In the genomic region with DNA sequence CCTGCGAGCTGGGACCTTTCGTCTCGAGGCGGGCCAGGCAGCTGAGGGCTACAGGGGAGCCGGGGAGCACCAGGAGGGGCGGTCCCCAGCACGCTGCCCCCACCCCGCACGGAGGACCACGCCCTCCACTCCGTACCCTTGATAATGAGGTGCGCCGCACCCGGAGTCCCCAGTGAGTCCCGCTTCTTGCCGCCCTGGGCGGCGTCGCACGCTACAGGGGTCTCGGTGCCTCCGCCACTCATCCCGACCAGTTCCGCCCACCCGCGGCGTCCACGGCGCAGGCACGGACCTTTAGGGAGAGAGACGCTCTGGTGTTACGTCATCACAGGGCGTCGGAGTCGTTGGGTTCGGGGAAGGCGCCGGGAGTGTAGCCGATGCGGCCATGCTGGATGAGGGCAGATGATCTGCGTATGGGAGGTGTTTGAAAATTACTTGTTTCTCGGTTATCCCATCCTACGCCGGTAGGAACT, we compare ENCODE assay signal across 8 mouse cellular contexts. TPM values are rescaled to one million over a fixed set of nuclear protein-coding genes. Genes with fewer than 3 reads are reported as not detected.
A peak's percentile ranks its signal among the peaks of the same experiment; 100 is the strongest.
DNase-seq lines count a peak whose midpoint lies in the region; ATAC-seq lines count a peak whose summit lies in the region.

Gene Bloc1s5 (minus strand): TSS at position 310 of the 470 bp plus-strand sequence.

- peaks cover 15% of the 10 kb centered on the region for H3K4me1 ChIP-seq in heart, embryonic 13.5 days
- peaks cover 32% of the 10 kb centered on the region for H3K4me1 ChIP-seq in liver, embryonic 12.5 days
- no peaks in the 10 kb centered on the region for H3K4me1 ChIP-seq in stomach, embryonic 15.5 days

- peak; percentile 85 for ATAC-seq in erythroid progenitor cell, adult 5-6 weeks (replicated peaks; ENCODE audit: low FRiP score, poor library complexity, severe bottlenecking)
- ATAC-seq in heart, embryonic 13.5 days (ENCODE audit: extremely low read depth, insufficient number of reproducible peaks, low FRiP score, low TSS enrichment) = peak; percentile 85
- peak; percentile 92 for ATAC-seq in liver, embryonic 12.5 days
- peak; percentile 92 for ATAC-seq in stomach, embryonic 15.5 days (ENCODE audit: insufficient read depth, low FRiP score, low read depth)

- H3K27ac ChIP-seq in heart, embryonic 13.5 days (replicated peaks) = peak within 1 kb of the TSS; percentile 79
- peak within 1 kb of the TSS; percentile 96 for H3K27ac ChIP-seq in liver, embryonic 12.5 days
- peak within 1 kb of the TSS; percentile 74 for H3K27ac ChIP-seq in stomach, embryonic 15.5 days

- WGBS in heart, embryonic 13.5 days = under 1% methylated on average over 44 of the region's 44 CpGs
- WGBS in liver, embryonic 12.5 days (ENCODE audit: insufficient replicate concordance) = under 1% methylated on average over 41 of the region's 44 CpGs
- WGBS in stomach, embryonic 15.5 days = under 1% methylated on average over 41 of the region's 44 CpGs

- peak within 1 kb of the TSS; percentile 83 for H3K4me2 ChIP-seq in heart, embryonic 13.5 days
- H3K4me2 ChIP-seq in liver, embryonic 12.5 days = peak within 1 kb of the TSS; percentile 75
- H3K4me2 ChIP-seq in stomach, embryonic 15.5 days = peak within 1 kb of the TSS; percentile 76

- DNase-seq in CD4-positive helper T cell, adult 2 months (ENCODE audit: low read depth, low spot score) = peak; percentile 92
- DNase-seq in brain, embryonic 18.5 days (ENCODE audit: low read depth, low spot score) = peak; percentile 93
- peak; percentile 98 for DNase-seq in kidney, postnatal 10 days
- DNase-seq in natural killer cell, adult 2 months (ENCODE audit: low spot score in 2 of 2) = peak; percentile 79 to 90

- H3K27me3 ChIP-seq in heart, embryonic 13.5 days (replicated peaks) = no peaks in the 10 kb centered on the region
- H3K27me3 ChIP-seq in liver, embryonic 12.5 days (replicated peaks) = no peaks in the 10 kb centered on the region
- H3K27me3 ChIP-seq in stomach, embryonic 15.5 days (replicated peaks) = no peaks in the 10 kb centered on the region

- no peaks in the 10 kb centered on the region for H3K9me3 ChIP-seq in heart, embryonic 13.5 days
- no peaks in the 10 kb centered on the region for H3K9me3 ChIP-seq in liver, embryonic 12.5 days (replicated peaks)
- H3K9me3 ChIP-seq in stomach, embryonic 15.5 days = no peaks in the 10 kb centered on the region

- peak within 1 kb of the TSS; percentile 71 for H3K4me3 ChIP-seq in heart, embryonic 13.5 days
- H3K4me3 ChIP-seq in liver, embryonic 12.5 days = peak within 1 kb of the TSS; percentile 68
- H3K4me3 ChIP-seq in stomach, embryonic 15.5 days (replicated peaks) = peak within 1 kb of the TSS; percentile 78

- peak within 1 kb of the TSS; percentile 84 for H3K9ac ChIP-seq in heart, embryonic 13.5 days
- H3K9ac ChIP-seq in liver, embryonic 12.5 days = peak within 1 kb of the TSS; percentile 83
- H3K9ac ChIP-seq in stomach, embryonic 15.5 days = peak within 1 kb of the TSS; percentile 57; the same call in 1 of the 2 replicates

- peaks cover 11% of the 10 kb centered on the region for H3K36me3 ChIP-seq in heart, embryonic 13.5 days
- peaks cover 7% of the 10 kb centered on the region for H3K36me3 ChIP-seq in liver, embryonic 12.5 days
- H3K36me3 ChIP-seq in stomach, embryonic 15.5 days = no peaks in the 10 kb centered on the region

RNA-seq across cellular contexts. Expression of gene Bloc1s5, which starts in this region (rescaled TPM):
- total RNA-seq in erythroid progenitor cell, adult 5-6 weeks (2015; ENCODE audit: low replicate concordance) = 2.9 and 4.6 TPM in 2 replicates
- 4.5 and 7.0 TPM in 2 replicates for total RNA-seq in erythroid progenitor cell, adult 5-6 weeks (2017; ENCODE audit: low replicate concordance)
- 17.1 and 19.9 TPM in 2 replicates for polyA plus RNA-seq in heart, embryonic 13.5 days (2015; fragmentation: Nextera tagmentation; extraction: Ambion mirVana)
- polyA plus RNA-seq in liver, embryonic 12.5 days (2016; fragmentation: Nextera tagmentation; extraction: Ambion mirVana) = 16.0 and 16.4 TPM in 2 replicates
- polyA plus RNA-seq in stomach, embryonic 15.5 days (2015; fragmentation: Nextera tagmentation; extraction: Ambion mirVana) = 15.5 and 17.2 TPM in 2 replicates

Comparison
In these comparisons a context has a peak if more than half of its experiments do, and no peak if none do; other contexts are left out.
1. Peak in every context shown above with its lines: DNase-seq, ATAC-seq, H3K4me3 ChIP-seq and H3K27ac ChIP-seq.